Mouse (Mus musculus): Measurements from ENCODE around the gene Fam19a4. TPM values are rescaled to one million over a fixed set of nuclear protein-coding genes. Genes with fewer than 3 reads are reported as not detected.

Fam19a4 gene
- 2.1 and 3.4 TPM in 2 replicates for polyA plus RNA-seq (2015; fragmentation: Nextera tagmentation; extraction: Ambion mirVana)

- Histone ChIP-seq H3K27me3 (peaks cover 40% of the 10 kb centered on the region), H3K27ac (no peak within 1 kb of the TSS), H3K4me3 (peak within 1 kb of the TSS; percentile 42), H3K36me3 (no peaks in the 10 kb centered on the region), H3K9me3 (no peaks in the 10 kb centered on the region), H3K4me1 (replicated peaks) (peaks cover 17% of the 10 kb centered on the region), H3K9ac (peak within 1 kb of the TSS; percentile 60), H3K4me2 (peak within 1 kb of the TSS; percentile 69)
- ATAC-seq (ENCODE audit: low FRiP score): peak; percentile 85
- WGBS: 1% methylated on average over 30 of the region's 30 CpGs
Observed at GRCm38 (mm10) chr6:97060074-97060681, at the start of gene Fam19a4. Fam19a4 (minus strand) TSS chr6:97060413.

- Histone ChIP-seq H3K36me3 (0 out of 2 replicates have a peak, but pooled peaks cover 4% of the 10 kb centered on the region), H3K9me3 (no peaks in the 10 kb centered on the region), H3K4me3 (no peak overlapping the region), H3K9ac (no peak overlapping the region), H3K4me2 (no peak overlapping the region), H3K4me1 (replicated peaks) (peaks cover 16% of the 10 kb centered on the region), H3K27ac (no peak overlapping the region), H3K27me3 (no peaks in the 10 kb centered on the region)
- WGBS: 10% methylated on average over 2 of the region's 2 CpGs
- peak; percentile 68; the same call in 1 of the 2 replicates for ATAC-seq (ENCODE audit: low FRiP score)
Observed at GRCm38 (mm10) chr6:97106777-97107176, 46.6 kb upstream of the Fam19a4 start.

- Histone ChIP-seq H3K27me3 (no peaks in the 10 kb centered on the region), H3K9me3 (no peaks in the 10 kb centered on the region), H3K4me3 (no peak overlapping the region), H3K4me2 (no peak overlapping the region), H3K36me3 (no peaks in the 10 kb centered on the region), H3K9ac (no peak overlapping the region), H3K4me1 (replicated peaks) (peaks cover 22% of the 10 kb centered on the region), H3K27ac (no peak overlapping the region)
- no peak for ATAC-seq (ENCODE audit: low FRiP score)
- WGBS: 82% methylated on average over 8 of the region's 8 CpGs
Observed at GRCm38 (mm10) chr6:97106106-97106505, 45.9 kb upstream of the Fam19a4 start.

- ATAC-seq (ENCODE audit: low FRiP score): no peak
- Histone ChIP-seq H3K36me3 (no peaks in the 10 kb centered on the region), H3K27me3 (peaks cover 3% of the 10 kb centered on the region; the same call in 1 of the 2 replicates), H3K4me3 (no peak overlapping the region), H3K9ac (no peak overlapping the region), H3K4me2 (no peak overlapping the region), H3K4me1 (replicated peaks) (peaks cover 22% of the 10 kb centered on the region), H3K9me3 (no peaks in the 10 kb centered on the region), H3K27ac (no peak overlapping the region)
- WGBS: 85% methylated on average over 7 of the region's 7 CpGs
Observed at GRCm38 (mm10) chr6:97104264-97104852, 44.1 kb upstream of the Fam19a4 start.

- peak overlapping the region; percentile 31 for H3K4me2 ChIP-seq
- ATAC-seq (ENCODE audit: low FRiP score): peak; percentile 37; the same call in 1 of the 2 replicates
- H3K9ac ChIP-seq: 0 out of 2 replicates have a peak overlapping the region, but pooled peaks have one; percentile 26
- WGBS: 2% methylated on average over 15 of the region's 15 CpGs
- H3K9me3 ChIP-seq: no peaks in the 10 kb centered on the region
- H3K27ac ChIP-seq: no peak overlapping the region
- peaks cover 22% of the 10 kb centered on the region for H3K4me1 ChIP-seq (replicated peaks)
- no peak overlapping the region for H3K4me3 ChIP-seq
- H3K27me3 ChIP-seq: peaks cover 3% of the 10 kb centered on the region; the same call in 1 of the 2 replicates
- no peaks in the 10 kb centered on the region for H3K36me3 ChIP-seq
Observed at GRCm38 (mm10) chr6:97101958-97102702, 41.9 kb upstream of the Fam19a4 start.

GRCm38 (mm10) chr6:97101190-97101957 lies 41.2 kb upstream of the Fam19a4 start:
- H3K9me3 ChIP-seq: no peaks in the 10 kb centered on the region
- no peak overlapping the region for H3K4me3 ChIP-seq
- peaks cover 3% of the 10 kb centered on the region; the same call in 1 of the 2 replicates for H3K27me3 ChIP-seq
- H3K27ac ChIP-seq: no peak overlapping the region
- H3K4me1 ChIP-seq (replicated peaks): peaks cover 22% of the 10 kb centered on the region
- ATAC-seq (ENCODE audit: low FRiP score): no peak
- no peaks in the 10 kb centered on the region for H3K36me3 ChIP-seq
- H3K4me2 ChIP-seq: peak overlapping the region; percentile 31
- 19% methylated on average over 12 of the region's 12 CpGs for WGBS
- 0 out of 2 replicates have a peak overlapping the region, but pooled peaks have one; percentile 26 for H3K9ac ChIP-seq

GRCm38 (mm10) chr6:97082336-97082735 lies 22.1 kb upstream of the Fam19a4 start:
- no peak overlapping the region for H3K9ac ChIP-seq
- 96% methylated on average over 2 of the region's 2 CpGs for WGBS
- H3K27me3 ChIP-seq: peaks cover 3% of the 10 kb centered on the region; the same call in 1 of the 2 replicates
- no peaks in the 10 kb centered on the region for H3K36me3 ChIP-seq
- no peak overlapping the region for H3K4me3 ChIP-seq
- H3K4me2 ChIP-seq: no peak overlapping the region
- no peak overlapping the region for H3K27ac ChIP-seq
- peaks cover 7% of the 10 kb centered on the region; the same call in 1 of the 2 replicates for H3K4me1 ChIP-seq (replicated peaks)
- no peak for ATAC-seq (ENCODE audit: low FRiP score)
- H3K9me3 ChIP-seq: peaks cover 8% of the 10 kb centered on the region

GRCm38 (mm10) chr6:97080016-97080415 lies 19.8 kb upstream of the Fam19a4 start:
- H3K4me3 ChIP-seq: no peak overlapping the region
- peaks cover 3% of the 10 kb centered on the region; the same call in 1 of the 2 replicates for H3K27me3 ChIP-seq
- no peak overlapping the region for H3K4me2 ChIP-seq
- H3K4me1 ChIP-seq (replicated peaks): peaks cover 7% of the 10 kb centered on the region; the same call in 1 of the 2 replicates
- H3K27ac ChIP-seq: no peak overlapping the region
- no peak for ATAC-seq (ENCODE audit: low FRiP score)
- H3K9me3 ChIP-seq: no peaks in the 10 kb centered on the region
- no peak overlapping the region for H3K9ac ChIP-seq
- WGBS: 46% methylated on average over 9 of the region's 9 CpGs
- no peaks in the 10 kb centered on the region for H3K36me3 ChIP-seq

- 4% methylated on average over 10 of the region's 10 CpGs for WGBS
- ATAC-seq (ENCODE audit: low FRiP score): no peak
- H3K4me2 ChIP-seq: peak overlapping the region; percentile 69
Observed at GRCm38 (mm10) chr6:97059599-97059998, 614 bp downstream of the Fam19a4 start.

GRCm38 (mm10) chr6:97052196-97052770 lies 7.9 kb downstream of the Fam19a4 start:
- H3K27ac ChIP-seq: no peak overlapping the region
- no peak for ATAC-seq (ENCODE audit: low FRiP score)
- WGBS: 40% methylated on average over 8 of the region's 8 CpGs
- no peak overlapping the region for H3K4me3 ChIP-seq
- H3K9me3 ChIP-seq: no peaks in the 10 kb centered on the region
- H3K4me2 ChIP-seq: no peak overlapping the region
- H3K27me3 ChIP-seq: peaks cover 7% of the 10 kb centered on the region; the same call in 1 of the 2 replicates
- no peak overlapping the region for H3K9ac ChIP-seq
- no peaks in the 10 kb centered on the region for H3K36me3 ChIP-seq
- peaks cover 3% of the 10 kb centered on the region; the same call in 1 of the 2 replicates for H3K4me1 ChIP-seq (replicated peaks)

More at GRCm38 (mm10) chr6:97059599-97059998, 614 bp downstream of the Fam19a4 start:
- Histone ChIP-seq H3K36me3 (no peaks in the 10 kb centered on the region), H3K4me1 (replicated peaks) (peaks cover 17% of the 10 kb centered on the region), H3K4me3 (peak overlapping the region; percentile 42), H3K9me3 (no peaks in the 10 kb centered on the region), H3K27me3 (peaks cover 42% of the 10 kb centered on the region), H3K27ac (no peak overlapping the region), H3K9ac (peak overlapping the region; percentile 60)

GRCm38 (mm10) chr6:97048403-97048802 lies 11.8 kb downstream of the Fam19a4 start:
- no peak for ATAC-seq (ENCODE audit: low FRiP score)
- Histone ChIP-seq H3K27me3 (0 out of 2 replicates have a peak, but pooled peaks cover 8% of the 10 kb centered on the region), H3K36me3 (no peaks in the 10 kb centered on the region), H3K4me2 (no peak overlapping the region), H3K9ac (no peak overlapping the region), H3K27ac (no peak overlapping the region), H3K9me3 (no peaks in the 10 kb centered on the region), H3K4me1 (replicated peaks) (peaks cover 3% of the 10 kb centered on the region; the same call in 1 of the 2 replicates), H3K4me3 (no peak overlapping the region)
- WGBS: 21% methylated on average over 4 of the region's 4 CpGs

All from hindbrain, embryonic 13.5 days (tissue).